Mouse (Mus musculus) midbrain, embryonic 13.5 days (tissue): ENCODE data around the gene Chd2. TPM values are rescaled to one million over a fixed set of nuclear protein-coding genes. Genes with fewer than 3 reads are reported as not detected.

Experiments used
- ATAC-seq: fragments of 200-750 bp; cut with Nextera tagmentation; 2 replicates; pipeline ENCODE4 v1.8.0; 2017; ENCODE audit warnings: mild to moderate bottlenecking, moderate TSS enrichment, moderate library complexity
- H3K27ac ChIP-seq: fragments of 300-500 bp; sonication (generic); 2 replicates; pipeline ENCODE4 v1.5.1; 2015; ENCODE audit warnings: inconsistent platforms, mild to moderate bottlenecking, moderate library complexity
- H3K27me3 ChIP-seq: fragments of 300-500 bp; sonication (generic); 2 replicates; pipeline ENCODE4 v1.6.1; 2015; ENCODE audit warnings: mild to moderate bottlenecking, inconsistent platforms
- H3K36me3 ChIP-seq: fragments of 300-500 bp; sonication (generic); 2 replicates; pipeline ENCODE4 v1.6.1; 2015; ENCODE audit warnings: mild to moderate bottlenecking, inconsistent platforms
- H3K4me1 ChIP-seq: fragments of 300-500 bp; sonication (generic); replicated peaks from 2 replicates; pipeline ENCODE4 v1.6.1; 2015; ENCODE audit warnings: inconsistent platforms
- H3K4me2 ChIP-seq: fragments of 300-500 bp; sonication (generic); replicated peaks from 2 replicates; pipeline ENCODE4 v1.6.1; 2015; ENCODE audit warnings: moderate library complexity, mild to moderate bottlenecking, inconsistent platforms
- H3K4me3 ChIP-seq: fragments of 300-500 bp; sonication (generic); replicated peaks from 2 replicates; pipeline ENCODE4 v1.5.1; 2015; ENCODE audit warnings: mild to moderate bottlenecking, inconsistent platforms
- H3K9ac ChIP-seq: fragments of 300-500 bp; sonication (generic); replicated peaks from 2 replicates; pipeline ENCODE4 v1.6.1; 2015; ENCODE audit warnings: mild to moderate bottlenecking, inconsistent platforms
- H3K9me3 ChIP-seq: fragments of 300-500 bp; sonication (generic); 2 replicates; pipeline ENCODE4 v1.6.1; 2016; ENCODE audit warnings: mild to moderate bottlenecking, inconsistent platforms
- WGBS: fragments of 180-500 bp; shearing (Covaris S2); methylation state at CpG from one replicate; pipeline ENCODE4 v1.1.7; 2015; 5-methylcytosine and 5-hydroxymethylcytosine counted together
- polyA plus RNA-seq: library from polyadenylated mRNA; unstranded; fragments of >200 nt; fragmentation: Nextera tagmentation; extraction: Ambion mirVana; gene quantifications from 2 replicates; pipeline ENCODE4 v1.2.1, GENCODE M21; 2015

Chd2 gene
- polyA plus RNA-seq, 1 experiment from 2014 or later: 48.5 TPM

DNA sequence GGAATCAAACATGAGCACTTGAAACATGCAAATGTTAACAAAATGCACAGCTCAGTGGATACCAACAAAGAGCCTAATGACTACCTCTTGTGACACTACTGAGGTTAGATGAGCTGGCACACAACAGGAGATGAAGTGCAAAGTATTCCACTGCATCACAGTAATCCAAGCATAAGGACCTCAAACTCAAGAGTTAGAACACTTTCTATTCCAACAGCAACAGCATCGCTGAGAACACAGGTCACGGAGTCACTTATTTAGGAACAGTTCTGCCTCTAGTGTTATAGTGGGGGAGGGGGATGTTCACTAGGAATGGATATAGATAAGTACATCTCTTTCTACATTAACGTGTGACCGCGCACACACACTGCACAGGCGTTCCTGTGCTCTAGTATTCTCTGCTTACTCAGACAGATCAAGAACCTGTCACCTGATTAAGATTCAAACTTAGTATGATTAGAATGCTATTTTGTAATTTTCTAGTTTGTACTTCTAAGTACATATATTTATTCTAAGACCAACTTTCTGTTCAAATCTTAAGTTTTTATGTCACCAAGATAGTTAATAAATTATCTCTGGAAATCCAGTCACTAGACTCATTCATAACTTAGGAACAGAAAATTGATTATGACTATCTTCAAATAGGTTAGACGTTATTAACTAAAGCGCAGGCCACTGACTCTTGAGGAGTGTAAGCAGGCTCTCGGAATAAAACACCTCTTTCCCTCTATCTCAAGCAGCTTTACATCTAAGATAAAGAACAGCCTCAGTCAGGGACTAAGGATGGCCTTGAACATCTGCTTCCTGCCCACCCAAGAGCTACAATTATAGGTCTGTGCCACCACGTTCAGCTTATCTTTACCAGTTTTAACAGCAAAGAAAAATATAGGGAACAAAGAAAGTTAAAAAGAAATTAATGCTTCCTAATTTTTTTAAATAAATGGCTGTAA lies 5.2 kb upstream of the Chd2 start:
- peaks cover 30% of the 10 kb centered on the region for H3K36me3 ChIP-seq
- no peaks in the 10 kb centered on the region for H3K9me3 ChIP-seq
- H3K27me3 ChIP-seq: no peaks in the 10 kb centered on the region
- H3K9ac ChIP-seq: no peak overlapping the region
- 0 out of 2 replicates have a peak overlapping the region, but pooled peaks have one; percentile 22 for H3K4me2 ChIP-seq
- peaks cover 21% of the 10 kb centered on the region for H3K4me1 ChIP-seq
- 0 out of 2 replicates have a peak overlapping the region, but pooled peaks have one; percentile 44 for H3K27ac ChIP-seq
- no peak overlapping the region for H3K4me3 ChIP-seq
- WGBS: 82% methylated on average over 10 of the region's 10 CpGs
- ATAC-seq: no peak

DNA sequence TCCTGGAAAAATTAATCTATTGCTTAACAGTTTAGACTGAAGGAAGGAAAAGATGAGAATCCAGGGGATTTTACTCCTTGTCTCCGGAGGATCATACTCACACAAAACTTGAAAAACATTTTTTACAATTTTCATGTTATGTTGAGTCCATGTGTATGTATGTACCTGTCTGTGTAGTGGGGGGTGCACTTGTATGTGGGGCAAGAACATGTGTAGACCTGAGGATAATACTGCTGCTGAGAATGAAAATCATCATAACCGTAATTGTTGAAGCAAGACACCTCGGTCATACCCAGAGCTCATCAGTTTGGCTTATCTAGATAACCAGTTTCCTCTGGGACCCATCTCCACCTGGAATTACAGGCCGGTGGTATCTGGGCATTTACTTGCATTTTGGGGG lies 3.4 kb upstream of the Chd2 start:
- H3K4me3 ChIP-seq: no peak overlapping the region
- no peaks in the 10 kb centered on the region for H3K27me3 ChIP-seq
- H3K36me3 ChIP-seq: peaks cover 24% of the 10 kb centered on the region
- WGBS: 93% methylated on average over 4 of the region's 4 CpGs
- ATAC-seq: no peak
- no peak overlapping the region for H3K4me2 ChIP-seq
- peaks cover 21% of the 10 kb centered on the region for H3K4me1 ChIP-seq
- H3K9me3 ChIP-seq: no peaks in the 10 kb centered on the region
- H3K9ac ChIP-seq: no peak overlapping the region
- no peak overlapping the region for H3K27ac ChIP-seq

DNA sequence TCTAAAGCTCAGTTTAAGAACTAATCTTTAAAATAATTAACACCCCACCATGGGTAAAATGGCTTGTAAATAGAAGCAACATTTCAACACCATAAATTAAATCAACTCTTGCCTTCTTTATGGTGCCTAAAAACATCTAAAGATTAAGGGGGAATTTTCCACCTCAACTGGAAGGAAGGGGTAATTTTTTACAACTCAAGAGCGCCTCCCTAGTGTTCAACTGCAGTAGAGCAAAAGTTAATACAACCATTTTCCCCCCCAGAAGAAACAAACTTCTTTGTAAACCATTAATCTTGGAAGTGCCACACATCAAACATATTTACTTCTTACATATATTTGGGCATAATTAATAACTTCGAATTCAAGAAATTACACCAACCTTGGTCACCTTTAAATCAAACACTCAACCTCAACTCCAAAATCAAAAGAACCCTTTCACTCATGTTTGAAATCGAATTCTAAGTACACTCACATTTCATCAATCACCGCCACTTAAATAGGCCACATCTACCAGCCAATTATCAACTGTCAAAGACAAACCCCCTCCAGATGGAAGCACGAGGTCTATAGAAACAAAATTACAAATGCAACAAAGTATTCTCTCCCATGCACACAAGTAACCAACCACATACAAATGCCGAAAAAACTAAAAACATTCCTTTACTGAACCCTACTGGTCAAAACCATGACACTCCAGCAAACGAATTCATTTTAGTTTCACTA lies 662 bp upstream of the Chd2 start:
- peaks cover 7% of the 10 kb centered on the region for H3K36me3 ChIP-seq
- no peaks in the 10 kb centered on the region for H3K9me3 ChIP-seq
- H3K27me3 ChIP-seq: no peaks in the 10 kb centered on the region
- H3K4me2 ChIP-seq: no peak overlapping the region
- peak overlapping the region; percentile 74 for H3K4me3 ChIP-seq
- peaks cover 20% of the 10 kb centered on the region for H3K4me1 ChIP-seq
- ATAC-seq: no peak
- WGBS: 80% methylated on average over 7 of the region's 7 CpGs
- H3K9ac ChIP-seq: no peak overlapping the region
- H3K27ac ChIP-seq: no peak overlapping the region; the same call in 1 of the 2 replicates

DNA sequence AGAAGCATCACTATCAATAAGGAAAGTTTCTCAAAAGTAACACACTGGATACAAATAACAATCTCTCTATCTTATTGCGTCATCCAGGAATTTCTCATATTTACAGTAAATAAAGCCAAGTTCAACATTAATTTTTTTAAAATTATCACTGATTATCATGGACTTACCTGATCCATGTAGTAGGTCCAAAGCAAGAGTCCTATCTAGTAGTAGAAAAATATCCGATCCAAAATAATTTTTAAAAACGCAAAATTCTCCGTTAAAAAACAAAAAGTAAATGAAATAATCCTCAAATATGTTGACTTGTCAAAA lies 595 bp downstream of the Chd2 start:
- WGBS: under 1% methylated on average over 4 of the region's 4 CpGs
- no peaks in the 10 kb centered on the region for H3K9me3 ChIP-seq
- peak overlapping the region; percentile 96 for H3K9ac ChIP-seq
- ATAC-seq: no peak
- peak overlapping the region; percentile 74 for H3K4me3 ChIP-seq
- H3K4me2 ChIP-seq: peak overlapping the region; percentile 64
- peaks cover 22% of the 10 kb centered on the region for H3K4me1 ChIP-seq
- peak overlapping the region; percentile 99 for H3K27ac ChIP-seq
- peaks cover 4% of the 10 kb centered on the region for H3K36me3 ChIP-seq
- no peaks in the 10 kb centered on the region for H3K27me3 ChIP-seq

DNA sequence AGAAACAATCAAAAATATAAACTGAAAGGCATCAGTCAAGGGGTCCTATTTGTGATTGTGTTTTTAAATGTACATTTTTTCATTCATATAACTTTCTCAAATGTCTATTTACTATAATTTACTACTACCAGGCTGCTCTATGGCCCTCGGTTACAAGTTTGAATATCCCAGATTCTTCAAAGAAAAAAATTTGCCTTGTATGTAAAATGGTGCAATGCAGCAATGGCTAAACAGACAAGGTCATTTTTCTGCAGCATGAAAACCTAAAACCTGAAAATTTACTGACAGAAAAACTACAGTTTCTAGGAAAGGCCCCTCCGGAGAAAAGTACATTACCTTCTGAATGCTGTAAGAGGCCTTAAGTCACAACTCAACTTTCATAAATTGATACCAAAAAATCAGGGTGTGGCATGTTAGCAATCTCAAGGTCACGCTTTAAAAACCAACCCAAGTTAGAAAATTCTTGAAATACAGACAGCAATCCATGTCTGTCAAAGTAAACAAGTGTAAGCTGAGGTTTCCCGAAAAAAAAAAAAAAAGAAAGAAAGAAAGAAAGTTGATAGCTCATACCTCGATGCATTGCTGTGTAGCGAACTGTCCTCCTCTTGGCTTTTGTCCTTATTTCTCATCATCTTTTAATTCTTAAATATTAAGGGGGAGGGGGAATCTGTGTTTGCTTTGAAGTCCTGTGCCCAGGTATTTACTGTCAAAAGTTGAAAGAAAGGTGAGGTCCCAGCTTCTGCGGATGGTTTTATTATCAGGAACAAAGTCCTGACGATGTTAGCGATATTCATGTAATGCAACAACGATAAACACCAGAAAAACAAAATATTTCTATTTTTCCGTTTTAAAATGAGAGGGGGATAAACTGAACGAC lies 1.2 kb downstream of the Chd2 start:
- Histone ChIP-seq H3K27ac (peak overlapping the region; percentile 75), H3K4me1 (peaks cover 28% of the 10 kb centered on the region), H3K9me3 (no peaks in the 10 kb centered on the region), H3K4me2 (peak overlapping the region; percentile 64), H3K27me3 (no peaks in the 10 kb centered on the region), H3K4me3 (peak overlapping the region; percentile 74), H3K9ac (peak overlapping the region; percentile 78), H3K36me3 (peaks cover 4% of the 10 kb centered on the region)
- no peak for ATAC-seq
- WGBS: 2% methylated on average over 12 of the region's 12 CpGs

DNA sequence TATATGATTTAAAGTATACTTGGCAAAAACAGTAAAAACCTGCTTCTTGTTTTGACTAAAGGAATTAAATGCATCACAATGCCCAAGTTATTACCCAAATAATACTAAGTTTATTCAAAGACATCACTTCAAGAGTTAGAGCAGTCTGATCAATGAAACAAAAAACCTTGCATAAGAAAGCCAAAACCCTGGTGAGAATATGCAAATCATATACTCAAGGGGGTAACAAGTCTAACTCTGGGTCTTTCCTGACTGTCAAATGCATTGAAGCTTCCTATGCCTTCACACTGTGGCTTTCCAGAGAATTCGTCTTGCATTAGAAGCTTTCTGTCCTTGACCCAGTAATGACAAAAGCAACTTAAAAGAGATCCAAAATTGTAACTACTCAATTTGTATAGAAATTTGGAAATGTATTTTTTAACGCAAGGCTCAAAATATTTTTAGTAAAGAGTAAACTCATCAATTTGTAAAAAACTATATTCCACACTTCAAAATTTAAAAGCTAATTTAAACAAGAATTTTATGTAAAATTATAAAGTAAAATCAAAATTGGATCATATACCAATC lies 2.4 kb downstream of the Chd2 start:
- Histone ChIP-seq H3K9ac (peak overlapping the region; percentile 67), H3K36me3 (peaks cover 4% of the 10 kb centered on the region), H3K4me2 (peak overlapping the region; percentile 70), H3K4me3 (peak overlapping the region; percentile 48), H3K4me1 (peaks cover 33% of the 10 kb centered on the region), H3K9me3 (no peaks in the 10 kb centered on the region), H3K27me3 (no peaks in the 10 kb centered on the region), H3K27ac (peak overlapping the region; percentile 76)
- 23% methylated on average over 2 of the region's 2 CpGs for WGBS
- no peak for ATAC-seq

DNA sequence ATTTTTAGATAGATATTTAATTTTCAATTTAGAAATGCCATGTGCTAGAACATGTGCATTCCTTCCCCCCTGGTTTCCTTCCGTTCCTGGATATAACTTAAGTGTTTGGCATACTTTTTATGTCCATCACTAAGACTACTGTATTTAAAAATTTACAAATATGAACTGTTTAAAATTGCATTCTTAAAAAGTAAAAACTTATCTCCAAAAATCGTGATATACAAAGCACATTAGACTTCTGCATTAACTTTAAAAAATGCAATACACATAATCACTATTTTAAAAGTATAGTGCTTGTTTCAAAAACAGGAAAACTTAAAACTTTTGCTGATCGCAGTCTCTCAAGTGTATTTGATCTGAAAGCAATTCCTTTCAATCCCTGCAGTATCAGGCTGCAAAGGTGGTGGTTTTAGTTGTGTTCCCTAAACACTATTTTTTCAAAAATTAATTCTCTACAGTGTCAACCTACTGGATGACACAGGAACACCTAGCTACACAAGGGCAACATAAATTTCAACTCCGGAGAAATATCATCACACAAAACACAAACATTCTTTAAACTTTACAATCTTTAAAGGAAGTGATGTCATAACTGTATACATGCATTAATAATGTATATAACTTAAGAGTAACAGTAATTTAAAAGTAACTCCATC lies 3.1 kb downstream of the Chd2 start:
- no peaks in the 10 kb centered on the region for H3K9me3 ChIP-seq
- 14% methylated on average over 4 of the region's 4 CpGs for WGBS
- H3K9ac ChIP-seq: peak overlapping the region; percentile 70
- ATAC-seq: no peak
- peak overlapping the region; percentile 96 for H3K27ac ChIP-seq
- H3K27me3 ChIP-seq: no peaks in the 10 kb centered on the region
- peaks cover 40% of the 10 kb centered on the region for H3K4me1 ChIP-seq
- peak overlapping the region; percentile 48 for H3K4me3 ChIP-seq
- H3K36me3 ChIP-seq: peaks cover 3% of the 10 kb centered on the region
- H3K4me2 ChIP-seq: peak overlapping the region; percentile 65

DNA sequence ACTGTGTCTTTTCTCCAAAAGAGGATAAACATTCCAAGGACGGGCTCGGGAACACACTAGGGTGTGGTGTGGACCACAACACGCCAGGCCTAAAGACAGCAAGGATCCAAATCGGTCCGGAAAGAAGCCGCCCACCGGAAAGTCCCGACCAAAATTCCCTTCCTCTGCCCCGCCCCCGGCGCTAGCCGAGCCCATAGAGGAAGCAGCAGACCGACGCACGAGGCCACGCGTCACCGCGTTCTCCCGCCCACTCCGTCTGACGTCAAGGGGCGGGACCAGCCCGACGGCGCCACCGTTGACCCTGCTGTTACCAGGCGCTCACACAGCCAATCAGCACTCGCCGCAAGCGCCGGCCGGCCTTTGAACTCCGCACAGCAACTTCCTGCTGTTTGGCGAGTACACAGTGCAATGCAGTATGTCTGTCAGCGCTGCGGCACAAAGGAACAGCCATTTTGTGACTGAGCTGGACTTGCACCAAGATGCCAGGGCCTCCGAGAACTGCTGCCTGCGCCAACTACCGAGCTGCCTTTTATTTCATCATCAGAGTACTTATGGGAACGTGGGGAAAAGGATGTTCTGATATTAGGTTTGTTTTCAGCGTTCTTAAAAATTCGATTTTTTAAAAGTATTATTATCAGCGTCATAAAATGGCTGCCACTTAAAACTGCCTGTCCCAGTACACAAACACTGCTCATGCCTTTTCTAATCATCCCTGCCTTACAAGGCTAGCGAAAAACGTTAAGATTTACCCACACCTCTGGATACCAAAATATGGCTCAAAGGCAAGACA lies 3.8 kb downstream of the Chd2 start:
- H3K36me3 ChIP-seq: no peaks in the 10 kb centered on the region
- no peaks in the 10 kb centered on the region for H3K9me3 ChIP-seq
- peak overlapping the region; percentile 48 for H3K4me3 ChIP-seq
- peak; percentile 99 for ATAC-seq
- H3K27me3 ChIP-seq: no peaks in the 10 kb centered on the region
- peak overlapping the region; percentile 96 for H3K27ac ChIP-seq
- H3K4me1 ChIP-seq: peaks cover 47% of the 10 kb centered on the region
- H3K4me2 ChIP-seq: peak overlapping the region; percentile 65
- H3K9ac ChIP-seq: peak overlapping the region; percentile 70
- WGBS: 0% methylated on average over 46 of the region's 46 CpGs

DNA sequence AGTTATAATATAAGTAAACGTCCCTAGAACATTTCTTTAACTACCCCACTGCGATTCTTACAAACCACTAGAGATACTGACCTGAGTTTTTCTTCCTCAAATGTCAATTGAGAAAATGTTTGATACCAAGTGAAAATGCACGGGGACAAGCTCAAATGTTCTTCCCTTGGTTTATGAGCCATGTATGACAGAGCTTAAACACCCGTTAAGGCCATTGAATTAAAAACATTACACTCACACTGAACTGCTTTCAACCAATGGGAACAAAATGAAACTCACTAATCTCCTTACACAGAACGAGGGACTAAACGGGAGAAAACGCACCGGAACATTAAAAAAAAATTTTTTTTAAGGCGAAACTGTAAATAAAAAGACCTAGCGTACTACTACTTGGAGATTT lies 4.4 kb downstream of the Chd2 start:
- Histone ChIP-seq H3K4me1 (peaks cover 50% of the 10 kb centered on the region), H3K9me3 (no peaks in the 10 kb centered on the region), H3K4me3 (peak overlapping the region; percentile 48), H3K36me3 (no peaks in the 10 kb centered on the region), H3K4me2 (peak overlapping the region; percentile 65), H3K27me3 (no peaks in the 10 kb centered on the region), H3K27ac (peak overlapping the region; percentile 96), H3K9ac (peak overlapping the region; percentile 70)
- peak; percentile 25 for ATAC-seq
- WGBS: 20% methylated on average over 10 of the region's 10 CpGs

DNA sequence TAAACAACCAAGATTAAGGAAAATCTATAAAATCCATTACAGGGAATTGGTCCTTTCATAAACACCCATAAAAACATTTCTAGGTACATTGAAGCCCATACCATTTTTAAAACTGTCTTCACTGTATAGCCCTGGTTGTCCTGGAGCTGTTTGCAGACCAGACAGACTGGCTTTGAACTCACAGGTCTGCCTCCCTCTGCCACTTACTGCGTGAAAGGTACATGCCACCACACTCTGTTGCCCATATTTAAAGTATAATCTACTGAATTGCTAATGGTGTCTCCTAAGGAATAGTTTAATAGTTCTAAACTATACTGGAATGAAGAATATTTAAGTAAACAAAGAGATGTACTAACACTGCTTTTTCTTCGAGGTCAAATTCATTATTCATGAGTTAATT lies 5.1 kb downstream of the Chd2 start:
- Histone ChIP-seq H3K36me3 (no peaks in the 10 kb centered on the region), H3K27ac (peak overlapping the region; percentile 74), H3K4me2 (peak overlapping the region; percentile 65), H3K9ac (peak overlapping the region; percentile 70), H3K4me1 (peaks cover 54% of the 10 kb centered on the region), H3K4me3 (peak overlapping the region; percentile 48), H3K9me3 (no peaks in the 10 kb centered on the region), H3K27me3 (no peaks in the 10 kb centered on the region)
- ATAC-seq: no peak
- 69% methylated on average over 2 of the region's 2 CpGs for WGBS
